Mouse (Mus musculus) embryonic facial prominence, embryonic 13.5 days (tissue): Measurements from ENCODE around the gene Ica1l. TPM values are rescaled to one million over a fixed set of nuclear protein-coding genes. Genes with fewer than 3 reads are reported as not detected.
A peak's percentile ranks its signal among the peaks of the same experiment; 100 is the strongest.

Source experiments
- ATAC-seq: fragments of 200-750 bp; cut with Nextera tagmentation; 2 replicates; pipeline ENCODE4 v1.8.0; 2017; ENCODE audit warnings: low read depth; ENCODE audit not compliant: insufficient number of reproducible peaks, insufficient read depth, low FRiP score, low TSS enrichment
- H3K27ac ChIP-seq: fragments of 300-500 bp; sonication (generic); 2 replicates; pipeline ENCODE4 v1.5.1; 2015; ENCODE audit warnings: moderate library complexity, mild to moderate bottlenecking, inconsistent platforms
- H3K27me3 ChIP-seq: fragments of 300-500 bp; sonication (generic); 2 replicates; pipeline ENCODE4 v1.6.1; 2015; ENCODE audit warnings: mild to moderate bottlenecking, inconsistent platforms
- H3K36me3 ChIP-seq: fragments of 300-500 bp; sonication (generic); 2 replicates; pipeline ENCODE4 v1.6.1; 2015; ENCODE audit warnings: mild to moderate bottlenecking, inconsistent platforms
- H3K4me1 ChIP-seq: fragments of 300-500 bp; sonication (generic); 2 replicates; pipeline ENCODE4 v1.6.1; 2015; ENCODE audit warnings: inconsistent platforms
- H3K4me2 ChIP-seq: fragments of 300-500 bp; sonication (generic); 2 replicates; pipeline ENCODE4 v1.6.1; 2015; ENCODE audit warnings: moderate library complexity, mild to moderate bottlenecking, inconsistent platforms
- H3K4me3 ChIP-seq: fragments of 300-500 bp; sonication (generic); 2 replicates; pipeline ENCODE4 v1.5.1; 2015; ENCODE audit warnings: mild to moderate bottlenecking, inconsistent platforms
- H3K9ac ChIP-seq: fragments of 300-500 bp; sonication (generic); 2 replicates; pipeline ENCODE4 v1.6.1; 2015; ENCODE audit warnings: mild to moderate bottlenecking, inconsistent platforms
- H3K9me3 ChIP-seq: fragments of 300-500 bp; sonication (generic); 2 replicates; pipeline ENCODE4 v1.6.1; 2016; ENCODE audit warnings: inconsistent platforms
- WGBS: fragments of 180-500 bp; shearing (Covaris S2); methylation state at CpG from one replicate; pipeline ENCODE4 v1.1.7; 2015; ENCODE audit warnings: mixed read lengths; 5-methylcytosine and 5-hydroxymethylcytosine counted together
- polyA plus RNA-seq: library from polyadenylated mRNA; unstranded; fragments of >200 nt; fragmentation: Nextera tagmentation; extraction: Ambion mirVana; gene quantifications from 2 replicates; pipeline ENCODE4 v1.2.1, GENCODE M21; 2015

Ica1l gene
- polyA plus RNA-seq, 1 experiment from 2014 or later = 1.7 TPM

DNA sequence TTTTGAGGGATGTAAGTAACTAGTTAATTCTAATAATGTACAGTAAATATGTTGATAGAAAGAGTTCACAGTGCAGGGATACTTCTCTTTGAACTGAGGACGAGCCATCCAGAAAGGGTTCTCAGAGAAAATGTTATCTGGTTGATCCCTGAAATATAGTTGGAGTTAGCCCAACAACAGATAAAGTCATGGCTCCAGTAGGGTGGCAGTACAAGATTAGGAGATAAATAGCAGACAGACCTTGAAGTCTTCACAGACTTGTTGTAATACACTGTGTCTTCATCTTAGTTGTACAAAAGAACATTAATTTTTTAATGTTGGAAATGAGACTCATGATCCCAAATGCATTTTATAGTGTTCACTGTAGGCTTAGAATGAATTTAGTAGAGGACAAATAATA, 83.0 kb downstream of the Ica1l start:
- no peak overlapping the region for H3K4me3 ChIP-seq
- H3K4me2 ChIP-seq = no peak overlapping the region
- no peaks in the 10 kb centered on the region for H3K4me1 ChIP-seq
- no peak overlapping the region for H3K27ac ChIP-seq
- H3K9ac ChIP-seq = no peak overlapping the region
- 83% methylated on average over 1 of the region's 1 CpGs for WGBS
- no peaks in the 10 kb centered on the region for H3K27me3 ChIP-seq
- H3K36me3 ChIP-seq = peaks cover 29% of the 10 kb centered on the region
- no peak for ATAC-seq
- no peaks in the 10 kb centered on the region for H3K9me3 ChIP-seq

DNA sequence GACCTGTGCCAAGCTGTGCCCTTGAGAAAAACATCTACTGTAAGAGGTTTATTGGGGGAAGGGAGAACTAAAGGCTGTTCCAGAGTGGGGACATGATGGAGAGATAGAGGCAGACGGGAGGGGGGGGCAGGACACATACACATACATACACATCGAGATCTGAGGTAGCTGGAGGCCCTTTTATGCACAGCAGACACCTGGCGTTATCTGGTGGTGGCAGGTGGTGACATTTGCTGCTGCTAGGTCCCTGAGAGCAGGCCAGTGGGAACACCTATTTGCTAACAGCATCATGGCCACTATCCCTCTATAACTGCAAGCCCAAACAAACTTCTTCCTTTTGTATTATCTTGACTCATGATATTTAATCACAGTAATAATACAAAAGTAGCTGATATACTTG, 85.8 kb downstream of the Ica1l start:
- H3K27me3 ChIP-seq = no peaks in the 10 kb centered on the region
- peaks cover 21% of the 10 kb centered on the region for H3K36me3 ChIP-seq
- no peaks in the 10 kb centered on the region for H3K4me1 ChIP-seq
- ATAC-seq = no peak
- 83% methylated on average over 3 of the region's 3 CpGs for WGBS
- H3K4me2 ChIP-seq = no peak overlapping the region
- no peak overlapping the region for H3K4me3 ChIP-seq
- no peaks in the 10 kb centered on the region for H3K9me3 ChIP-seq
- no peak overlapping the region for H3K27ac ChIP-seq
- no peak overlapping the region for H3K9ac ChIP-seq

DNA sequence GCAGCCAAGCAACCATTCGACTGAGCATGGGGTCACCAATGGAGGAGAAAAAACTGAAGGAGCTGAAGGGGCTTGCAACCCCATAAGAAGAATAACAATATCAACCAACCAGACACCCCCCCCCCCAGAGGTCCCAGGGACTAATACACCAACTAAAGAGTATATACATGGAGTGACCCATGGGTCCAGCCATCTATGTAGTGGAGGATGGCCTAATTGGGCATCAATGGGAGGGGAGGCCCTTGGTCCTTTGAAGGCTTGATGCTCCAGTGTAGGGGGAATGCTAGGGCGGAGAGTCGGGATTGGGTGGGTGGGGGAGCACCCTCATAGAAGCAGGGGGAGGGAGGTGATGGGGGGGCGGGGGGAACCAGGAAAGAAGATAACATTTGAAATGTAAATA, 95.5 kb downstream of the Ica1l start:
- 95% methylated on average over 4 of the region's 4 CpGs for WGBS
- no peak overlapping the region for H3K9ac ChIP-seq
- H3K27me3 ChIP-seq = no peaks in the 10 kb centered on the region
- no peak overlapping the region for H3K4me3 ChIP-seq
- H3K9me3 ChIP-seq = no peaks in the 10 kb centered on the region
- ATAC-seq = no peak
- no peak overlapping the region for H3K27ac ChIP-seq
- peaks cover 22% of the 10 kb centered on the region for H3K36me3 ChIP-seq
- no peak overlapping the region for H3K4me2 ChIP-seq
- peaks cover 11% of the 10 kb centered on the region for H3K4me1 ChIP-seq

DNA sequence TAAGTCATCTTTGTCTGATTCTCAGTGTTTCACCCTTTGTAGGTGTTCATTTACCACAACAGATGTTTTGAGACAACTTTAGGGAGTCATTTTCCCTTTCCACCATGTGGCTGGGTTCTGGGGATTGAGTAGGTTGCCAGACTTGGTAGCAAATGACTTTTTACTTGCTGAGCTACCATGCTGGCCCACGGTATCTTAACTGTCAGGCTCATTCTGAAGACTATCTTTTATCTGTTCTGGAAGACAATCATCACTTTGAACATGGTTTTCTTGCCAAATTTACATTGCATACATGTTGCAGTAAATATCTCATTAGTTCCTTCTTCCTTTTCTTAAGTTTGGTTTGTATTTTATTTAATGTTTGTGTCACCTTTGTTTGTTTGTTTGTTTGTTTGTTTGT, 97.0 kb downstream of the Ica1l start:
- no peak overlapping the region for H3K9ac ChIP-seq
- 89% methylated on average over 1 of the region's 1 CpGs for WGBS

DNA sequence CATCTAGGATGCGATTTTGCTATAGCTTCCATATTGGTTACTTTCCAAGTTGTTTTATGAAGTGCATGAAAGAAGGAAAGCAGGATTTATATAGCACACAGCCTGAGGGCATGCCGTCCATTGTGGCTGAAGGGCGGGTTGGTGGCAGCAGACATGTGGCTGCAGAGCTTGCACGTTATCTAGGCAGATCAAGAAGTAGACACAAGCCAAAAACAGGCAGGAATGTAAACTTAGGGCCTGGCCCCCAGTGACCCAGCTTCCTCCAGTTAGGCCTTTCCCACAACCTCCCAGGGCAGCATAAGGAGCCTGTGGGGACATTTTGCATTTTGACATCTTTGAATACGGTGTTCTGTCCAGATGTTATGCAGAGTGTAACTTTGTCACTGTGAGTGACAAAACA, 99.2 kb downstream of the Ica1l start:
- H3K27ac ChIP-seq = 0 out of 2 replicates have a peak overlapping the region, but pooled peaks have one; percentile 3
- peaks cover 4% of the 10 kb centered on the region; the same call in 1 of the 2 replicates for H3K36me3 ChIP-seq
- no peak overlapping the region for H3K9ac ChIP-seq
- no peaks in the 10 kb centered on the region for H3K27me3 ChIP-seq
- H3K4me1 ChIP-seq = peaks cover 11% of the 10 kb centered on the region
- WGBS = 43% methylated on average over 5 of the region's 5 CpGs
- no peak overlapping the region for H3K4me2 ChIP-seq
- no peaks in the 10 kb centered on the region for H3K9me3 ChIP-seq
- no peak for ATAC-seq
- no peak overlapping the region for H3K4me3 ChIP-seq

More for the DNA sequence above, 97.0 kb downstream of the Ica1l start:
- Histone ChIP-seq H3K36me3 (peaks cover 21% of the 10 kb centered on the region), H3K4me2 (no peak overlapping the region), H3K27me3 (no peaks in the 10 kb centered on the region), H3K4me1 (peaks cover 11% of the 10 kb centered on the region), H3K9me3 (no peaks in the 10 kb centered on the region), H3K27ac (no peak overlapping the region), H3K4me3 (no peak overlapping the region)
- no peak for ATAC-seq

DNA sequence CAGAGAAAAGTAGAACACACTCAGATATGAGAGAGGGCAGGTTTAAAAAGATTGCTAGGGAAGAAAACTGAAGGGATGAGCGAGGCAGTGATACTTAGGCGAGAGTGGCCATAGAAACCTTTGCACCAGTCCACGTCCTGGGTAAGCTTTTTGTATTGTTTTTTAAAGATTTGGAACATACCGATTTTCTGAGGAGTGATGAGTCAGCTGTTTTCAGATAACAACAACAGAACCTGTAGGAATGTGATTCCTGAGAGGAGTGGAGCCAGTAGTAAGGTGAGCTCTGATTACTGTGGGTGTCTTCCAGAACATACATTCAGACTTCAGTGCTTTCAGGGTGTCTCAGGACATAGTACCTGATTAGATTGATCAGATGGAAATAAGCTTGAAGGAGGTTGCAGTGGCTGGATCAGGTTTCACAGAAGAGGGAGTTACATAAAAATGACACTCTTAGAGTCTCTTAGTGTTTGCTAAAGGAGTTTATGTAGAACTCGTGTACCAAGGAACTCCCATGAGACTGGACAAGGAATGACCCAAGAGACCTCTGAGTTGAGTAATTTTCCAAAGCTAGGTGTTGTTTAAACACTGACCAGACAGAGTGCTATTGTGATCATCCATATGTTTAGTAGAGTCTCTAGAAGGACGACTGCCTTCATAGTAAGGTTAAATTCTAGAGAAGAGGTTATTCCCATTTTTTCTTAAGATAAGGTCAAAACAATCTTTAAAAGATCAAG, 100.8 kb downstream of the Ica1l start:
- Histone ChIP-seq H3K4me1 (peaks cover 11% of the 10 kb centered on the region), H3K27me3 (no peaks in the 10 kb centered on the region), H3K4me2 (no peak overlapping the region), H3K9me3 (no peaks in the 10 kb centered on the region), H3K9ac (no peak overlapping the region), H3K36me3 (peaks cover 2% of the 10 kb centered on the region; the same call in 1 of the 2 replicates), H3K4me3 (no peak overlapping the region), H3K27ac (no peak overlapping the region)
- ATAC-seq = no peak
- WGBS = 70% methylated on average over 6 of the region's 6 CpGs

DNA sequence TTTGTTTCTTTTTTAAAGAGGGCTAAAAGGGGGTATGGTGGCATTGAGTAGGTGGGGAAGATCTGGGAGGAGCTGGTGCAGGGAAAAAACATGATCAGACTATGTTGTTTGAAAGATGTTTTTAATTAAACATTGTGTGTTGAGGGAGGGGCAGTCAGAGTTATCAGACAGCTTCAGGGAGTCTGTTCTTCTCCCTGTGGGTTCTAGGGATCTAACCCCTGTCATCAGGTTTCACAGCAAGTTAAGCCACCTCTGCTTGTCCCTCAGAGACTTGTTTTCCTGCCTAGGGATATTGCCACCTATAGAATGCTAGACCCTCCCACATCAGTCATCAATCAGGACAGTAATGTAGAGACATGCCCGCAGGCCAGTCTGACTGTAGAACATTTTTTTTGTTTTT, 101.9 kb downstream of the Ica1l start:
- WGBS = 98% methylated on average over 1 of the region's 1 CpGs
- H3K27me3 ChIP-seq = no peaks in the 10 kb centered on the region
- H3K9me3 ChIP-seq = no peaks in the 10 kb centered on the region
- no peak overlapping the region for H3K4me3 ChIP-seq
- peaks cover 11% of the 10 kb centered on the region for H3K4me1 ChIP-seq
- H3K36me3 ChIP-seq = no peaks in the 10 kb centered on the region
- H3K4me2 ChIP-seq = no peak overlapping the region
- H3K27ac ChIP-seq = no peak overlapping the region
- H3K9ac ChIP-seq = no peak overlapping the region
- ATAC-seq = no peak

DNA sequence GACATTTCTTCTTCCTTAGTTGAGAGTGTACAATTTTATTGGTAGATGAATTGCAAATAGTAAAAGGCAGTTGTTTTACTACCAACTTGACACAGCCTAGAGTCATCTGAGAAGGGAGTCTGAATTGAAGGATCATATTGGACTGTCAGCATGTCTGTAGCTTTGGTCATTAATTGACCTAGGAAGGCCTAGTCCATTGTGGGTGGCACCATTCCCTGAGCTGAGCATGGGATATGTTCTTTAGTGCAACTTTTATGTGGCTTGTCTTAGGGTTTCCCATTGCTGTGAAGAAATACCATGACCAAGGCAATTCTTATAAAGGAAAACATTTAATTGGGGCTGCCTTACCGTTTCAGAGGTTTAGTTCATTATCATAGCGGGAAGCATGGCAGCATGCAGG, 110.0 kb downstream of the Ica1l start:
- Histone ChIP-seq H3K27ac (no peak overlapping the region), H3K27me3 (no peaks in the 10 kb centered on the region), H3K4me2 (no peak overlapping the region), H3K9me3 (no peaks in the 10 kb centered on the region), H3K36me3 (no peaks in the 10 kb centered on the region), H3K4me3 (no peak overlapping the region), H3K4me1 (no peaks in the 10 kb centered on the region), H3K9ac (no peak overlapping the region)
- ATAC-seq = no peak
- WGBS = 77% methylated on average over 2 of the region's 2 CpGs

Other genes with a start within 250 kb of the Ica1l start
- 11.0 and 11.7 TPM in 2 replicates for gene Fam117b, start 130.2 kb downstream of the Ica1l start, polyA plus RNA-seq
- 8.9 and 10.3 TPM in 2 replicates for gene Carf, start 55.1 kb upstream of the Ica1l start, polyA plus RNA-seq
- 47.4 and 49.9 TPM in 2 replicates for gene Wdr12, start 55.5 kb upstream of the Ica1l start, polyA plus RNA-seq
- gene Nbeal1, start 137.4 kb upstream of the Ica1l start, polyA plus RNA-seq = 7.6 and 8.7 TPM in 2 replicates